Mouse (Mus musculus) thymus, adult 2 months (tissue): ENCODE results near the gene Jph4.

ENCODE experiments used
- CTCF ChIP-seq: fragments of 200-500 bp; IDR thresholded peaks from 2 replicates; pipeline ENCODE4 v1.5.1; 2012; ENCODE audit warnings: mild to moderate bottlenecking, control low read depth, low read length, moderate library complexity, borderline replicate concordance; ENCODE audit not compliant: control insufficient read depth, poor library complexity, insufficient read depth; ENCODE audit errors: extremely low read depth
- POLR2A ChIP-seq: fragments of 200-500 bp; IDR thresholded peaks from 2 replicates; pipeline ENCODE4 v1.6.1; 2012; ENCODE audit warnings: mild to moderate bottlenecking, low read length, control low read depth, moderate library complexity; ENCODE audit not compliant: control insufficient read depth, poor library complexity, insufficient read depth; ENCODE audit errors: extremely low read depth

GRCm38 (mm10) chr14:55062626-55063025, 54.1 kb downstream of the Jph4 start:
- TF ChIP-seq CTCF (no peak), POLR2A (no peak)
